Mouse (Mus musculus) neural tube, embryonic 15.5 days (tissue): ENCODE measurements around the gene Zfp260. TPM values are rescaled to one million over a fixed set of nuclear protein-coding genes. Genes with fewer than 3 reads are reported as not detected.

Source experiments
- ATAC-seq: fragments of 200-750 bp; cut with Nextera tagmentation; 2 replicates; pipeline ENCODE4 v1.8.0; 2017; ENCODE audit warnings: mild to moderate bottlenecking, moderate TSS enrichment, moderate library complexity; ENCODE audit not compliant: low FRiP score
- H3K27ac ChIP-seq: fragments of 300-500 bp; sonication (generic); replicated peaks from 2 replicates; pipeline ENCODE4 v1.5.1; 2015; ENCODE audit warnings: mild to moderate bottlenecking, inconsistent platforms
- H3K27me3 ChIP-seq: fragments of 300-500 bp; sonication (generic); replicated peaks from 2 replicates; pipeline ENCODE4 v1.6.1; 2015; ENCODE audit warnings: inconsistent platforms
- H3K36me3 ChIP-seq: fragments of 300-500 bp; sonication (generic); 2 replicates; pipeline ENCODE4 v1.6.1; 2015; ENCODE audit warnings: inconsistent platforms
- H3K4me1 ChIP-seq: fragments of 300-500 bp; sonication (generic); 2 replicates; pipeline ENCODE4 v1.6.1; 2015; ENCODE audit warnings: inconsistent platforms
- H3K4me2 ChIP-seq: fragments of 300-500 bp; sonication (generic); 2 replicates; pipeline ENCODE4 v1.6.1; 2015; ENCODE audit warnings: inconsistent platforms, mild to moderate bottlenecking, moderate library complexity
- H3K4me3 ChIP-seq: fragments of 300-500 bp; sonication (generic); replicated peaks from 2 replicates; pipeline ENCODE4 v1.5.1; 2015; ENCODE audit warnings: mild to moderate bottlenecking, inconsistent platforms
- H3K9ac ChIP-seq: fragments of 300-500 bp; sonication (generic); replicated peaks from 2 replicates; pipeline ENCODE4 v1.6.1; 2015; ENCODE audit warnings: mild to moderate bottlenecking, inconsistent platforms
- H3K9me3 ChIP-seq: fragments of 300-500 bp; sonication (generic); replicated peaks from 2 replicates; pipeline ENCODE4 v1.6.1; 2016; ENCODE audit warnings: inconsistent platforms
- WGBS: fragments of 180-500 bp; shearing (Covaris S2); methylation state at CpG from one replicate; pipeline ENCODE4 v1.1.7; 2015; ENCODE audit warnings: mixed read lengths; 5-methylcytosine and 5-hydroxymethylcytosine counted together
- microRNA-seq: library from miRNA; unstranded; fragments of <30 nt; microRNA quantifications from one replicate; pipeline ENCODE4, GENCODE M21; 2017
- polyA plus RNA-seq: library from polyadenylated mRNA; unstranded; fragments of >200 nt; fragmentation: Nextera tagmentation; extraction: Ambion mirVana; gene quantifications from 2 replicates; pipeline ENCODE4 v1.2.1, GENCODE M21; 2015

Zfp260 gene
- polyA plus RNA-seq, 1 experiment from 2014 or later, result 78.0 TPM

GRCm38 (mm10) chr7:30129900-30130299, 35.3 kb downstream of the Zfp260 start:
- Histone ChIP-seq H3K4me1 (no peaks in the 10 kb centered on the region), H3K4me3 (no peak overlapping the region), H3K4me2 (no peak overlapping the region), H3K36me3 (peaks cover 81% of the 10 kb centered on the region), H3K9me3 (0 out of 2 replicates have a peak, but pooled peaks cover 2% of the 10 kb centered on the region), H3K27ac (no peak overlapping the region), H3K27me3 (no peaks in the 10 kb centered on the region), H3K9ac (no peak overlapping the region)
- ATAC-seq, result no peak
- WGBS, result 95% methylated on average over 8 of the region's 8 CpGs

DNA sequence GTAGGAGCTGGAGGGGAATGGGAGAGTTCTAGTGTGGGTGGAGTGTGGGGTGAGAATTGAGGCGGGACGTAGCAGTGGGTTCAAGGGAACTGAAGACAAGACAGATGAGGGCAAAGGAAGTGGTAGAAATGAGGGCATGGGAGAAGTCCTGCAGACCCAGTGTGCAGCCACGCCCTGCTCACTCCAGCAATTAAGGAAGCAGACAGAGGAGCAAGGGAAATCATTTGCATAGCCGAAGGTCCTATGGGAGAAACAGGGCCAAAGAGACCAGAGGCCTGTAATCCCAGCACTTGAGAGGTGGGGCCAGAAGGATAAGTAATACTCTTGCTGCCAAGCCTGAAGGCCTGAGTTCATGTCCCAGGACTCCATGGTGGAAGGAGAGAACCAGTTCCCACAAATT, 37.8 kb downstream of the Zfp260 start:
- H3K9me3 ChIP-seq, result 0 out of 2 replicates have a peak, but pooled peaks cover 2% of the 10 kb centered on the region
- H3K4me3 ChIP-seq, result no peak overlapping the region
- H3K27ac ChIP-seq, result no peak overlapping the region
- H3K4me2 ChIP-seq, result no peak overlapping the region
- no peak overlapping the region for H3K9ac ChIP-seq
- no peaks in the 10 kb centered on the region for H3K27me3 ChIP-seq
- H3K36me3 ChIP-seq, result peaks cover 88% of the 10 kb centered on the region
- WGBS, result 96% methylated on average over 4 of the region's 4 CpGs
- ATAC-seq, result no peak
- no peaks in the 10 kb centered on the region for H3K4me1 ChIP-seq

GRCm38 (mm10) chr7:30136826-30137225, 42.2 kb downstream of the Zfp260 start:
- H3K27ac ChIP-seq, result no peak overlapping the region
- no peaks in the 10 kb centered on the region for H3K27me3 ChIP-seq
- H3K4me3 ChIP-seq, result no peak overlapping the region
- WGBS, result 93% methylated on average over 10 of the region's 10 CpGs
- no peak overlapping the region for H3K4me2 ChIP-seq
- H3K9me3 ChIP-seq, result 0 out of 2 replicates have a peak, but pooled peaks cover 2% of the 10 kb centered on the region
- ATAC-seq, result no peak
- H3K4me1 ChIP-seq, result no peaks in the 10 kb centered on the region
- peaks cover 81% of the 10 kb centered on the region for H3K36me3 ChIP-seq
- no peak overlapping the region for H3K9ac ChIP-seq

GRCm38 (mm10) chr7:30143170-30143554, 48.6 kb downstream of the Zfp260 start:
- ATAC-seq, result no peak
- peak overlapping the region; percentile 51 for H3K9ac ChIP-seq

GRCm38 (mm10) chr7:30143555-30144209, 49.1 kb downstream of the Zfp260 start:
- Histone ChIP-seq H3K4me2 (peak overlapping the region; percentile 69), H3K36me3 (peaks cover 40% of the 10 kb centered on the region), H3K4me1 (peaks cover 10% of the 10 kb centered on the region), H3K9me3 (peaks cover 8% of the 10 kb centered on the region; the same call in 1 of the 2 replicates), H3K9ac (peak overlapping the region; percentile 65), H3K27me3 (no peaks in the 10 kb centered on the region), H3K27ac (peak overlapping the region; percentile 89), H3K4me3 (peak overlapping the region; percentile 62)
- peak; percentile 95 for ATAC-seq
- WGBS, result 2% methylated on average over 35 of the region's 35 CpGs

More at GRCm38 (mm10) chr7:30143170-30143554, 48.6 kb downstream of the Zfp260 start:
- Histone ChIP-seq H3K4me3 (peak overlapping the region; percentile 62), H3K4me1 (peaks cover 10% of the 10 kb centered on the region), H3K4me2 (peak overlapping the region; percentile 69), H3K27me3 (no peaks in the 10 kb centered on the region), H3K9me3 (peaks cover 4% of the 10 kb centered on the region; the same call in 1 of the 2 replicates), H3K27ac (peak overlapping the region; percentile 89), H3K36me3 (peaks cover 39% of the 10 kb centered on the region)
- WGBS, result 11% methylated on average over 8 of the region's 8 CpGs

DNA sequence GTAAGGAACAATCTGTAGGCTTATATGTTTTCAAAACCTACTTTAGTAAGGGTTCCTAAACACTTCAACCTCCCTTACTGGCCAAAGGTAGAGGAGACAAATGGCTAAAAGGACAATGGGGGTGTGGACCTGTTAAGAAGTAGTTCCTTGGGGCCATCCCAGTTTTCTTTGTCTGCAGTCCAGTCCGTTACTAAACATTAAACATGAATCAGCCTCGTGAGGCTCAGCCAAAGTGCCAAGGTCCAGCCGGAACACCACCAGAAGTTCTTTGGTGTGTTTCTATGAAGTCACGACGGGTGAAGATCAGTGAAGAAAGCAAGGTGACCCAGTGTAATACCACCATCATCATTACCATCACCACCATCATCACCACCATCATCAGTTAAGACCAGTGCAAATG, 52.4 kb downstream of the Zfp260 start:
- WGBS, result 96% methylated on average over 5 of the region's 5 CpGs
- H3K4me3 ChIP-seq, result no peak overlapping the region
- H3K9me3 ChIP-seq, result peaks cover 19% of the 10 kb centered on the region
- no peak for ATAC-seq
- no peaks in the 10 kb centered on the region for H3K27me3 ChIP-seq
- peaks cover 10% of the 10 kb centered on the region for H3K4me1 ChIP-seq
- H3K9ac ChIP-seq, result no peak overlapping the region
- H3K4me2 ChIP-seq, result no peak overlapping the region
- H3K36me3 ChIP-seq, result peaks cover 50% of the 10 kb centered on the region
- no peak overlapping the region for H3K27ac ChIP-seq

- H3K36me3 ChIP-seq, result peaks cover 72% of the 10 kb centered on the region
- WGBS, result 97% methylated on average over 1 of the region's 1 CpGs
- H3K27me3 ChIP-seq, result no peaks in the 10 kb centered on the region
- no peak overlapping the region for H3K4me3 ChIP-seq
- peaks cover 49% of the 10 kb centered on the region for H3K9me3 ChIP-seq
- ATAC-seq, result no peak
- H3K4me2 ChIP-seq, result no peak overlapping the region
- no peaks in the 10 kb centered on the region for H3K4me1 ChIP-seq
- no peak overlapping the region for H3K27ac ChIP-seq
- H3K9ac ChIP-seq, result no peak overlapping the region
Measured at GRCm38 (mm10) chr7:30154040-30154439, 59.5 kb downstream of the Zfp260 start.

GRCm38 (mm10) chr7:30155507-30155906, 60.9 kb downstream of the Zfp260 start:
- no peak overlapping the region for H3K4me2 ChIP-seq

More at GRCm38 (mm10) chr7:30155507-30155906, 60.9 kb downstream of the Zfp260 start:
- H3K4me3 ChIP-seq, result no peak overlapping the region
- H3K36me3 ChIP-seq, result peaks cover 71% of the 10 kb centered on the region
- H3K4me1 ChIP-seq, result no peaks in the 10 kb centered on the region
- no peak overlapping the region for H3K9ac ChIP-seq
- peaks cover 60% of the 10 kb centered on the region for H3K9me3 ChIP-seq
- H3K27ac ChIP-seq, result no peak overlapping the region
- WGBS, result 97% methylated on average over 3 of the region's 3 CpGs
- no peak for ATAC-seq
- no peaks in the 10 kb centered on the region for H3K27me3 ChIP-seq

Small RNA genes lying within 50 kb of the gene (microRNA-seq; reads per million reads assigned to microRNA genes)
- gene Gm23368, result not detected

Other genes with a start within 250 kb of the Zfp260 start
- gene Zfp940, start 241.1 kb upstream of the Zfp260 start, polyA plus RNA-seq, result 10.6 and 12.3 TPM in 2 replicates
- 19.4 and 20.5 TPM in 2 replicates for gene Zfp420, start 234.8 kb upstream of the Zfp260 start, polyA plus RNA-seq
- 12.6 and 14.2 TPM in 2 replicates for gene Zfp27, start 188.2 kb upstream of the Zfp260 start, polyA plus RNA-seq
- gene Zfp383, start 186.6 kb upstream of the Zfp260 start, polyA plus RNA-seq, result 5.1 and 6.1 TPM in 2 replicates
- 20.0 and 20.2 TPM in 2 replicates for gene Zfp74, start 140.7 kb upstream of the Zfp260 start, polyA plus RNA-seq
- gene Zfp568, start 110.8 kb upstream of the Zfp260 start, polyA plus RNA-seq, result 5.1 and 6.9 TPM in 2 replicates
- gene Zfp14, start 43.4 kb upstream of the Zfp260 start, polyA plus RNA-seq, result 8.4 and 11.2 TPM in 2 replicates
- 10.6 and 10.9 TPM in 2 replicates for gene Zfp82, start 21.9 kb upstream of the Zfp260 start, polyA plus RNA-seq
- gene Gm26920, start 4.4 kb upstream of the Zfp260 start, polyA plus RNA-seq, result 1.3 and 1.9 TPM in 2 replicates
- 13.2 and 15.6 TPM in 2 replicates for gene Zfp566, start 4.2 kb upstream of the Zfp260 start, polyA plus RNA-seq
- gene Zfp382, start 27.2 kb downstream of the Zfp260 start, polyA plus RNA-seq, result 20.4 and 20.9 TPM in 2 replicates
- 11.3 and 12.4 TPM in 2 replicates for gene Zfp146, start 75.0 kb downstream of the Zfp260 start, polyA plus RNA-seq
- 5.7 and 5.9 TPM in 2 replicates for gene Cox7a1, start 89.4 kb downstream of the Zfp260 start, polyA plus RNA-seq
- gene Capns1, start 104.0 kb downstream of the Zfp260 start, polyA plus RNA-seq, result 88.7 and 88.9 TPM in 2 replicates
- 165 and 194 TPM in 2 replicates for gene Polr2i, start 137.2 kb downstream of the Zfp260 start, polyA plus RNA-seq
- gene Tbcb, start 137.5 kb downstream of the Zfp260 start, polyA plus RNA-seq, result 405 and 478 TPM in 2 replicates
- 0.26 TPM in 1 of 2 replicates, not detected in the other for gene Ovol3, start 140.9 kb downstream of the Zfp260 start, polyA plus RNA-seq
- gene Thap8, start 185.3 kb downstream of the Zfp260 start, polyA plus RNA-seq, result 0.86 and 0.93 TPM in 2 replicates
- 2.6 and 5.5 TPM in 2 replicates for gene Wdr62, start 185.6 kb downstream of the Zfp260 start, polyA plus RNA-seq
- 82.4 and 89.7 TPM in 2 replicates for gene Clip3, start 197.0 kb downstream of the Zfp260 start, polyA plus RNA-seq
- 131 and 141 TPM in 2 replicates for gene Alkbh6, start 213.9 kb downstream of the Zfp260 start, polyA plus RNA-seq
- gene Syne4, start 220.0 kb downstream of the Zfp260 start, polyA plus RNA-seq, result 18.9 and 24.7 TPM in 2 replicates
- gene E130208F15Rik, start 227.0 kb downstream of the Zfp260 start, polyA plus RNA-seq, result not detected in 2 replicates
- 16.0 and 16.7 TPM in 2 replicates for gene Sdhaf1, start 229.1 kb downstream of the Zfp260 start, polyA plus RNA-seq